ENCODE assay signal across 9 mouse cellular contexts in the genomic region with DNA sequence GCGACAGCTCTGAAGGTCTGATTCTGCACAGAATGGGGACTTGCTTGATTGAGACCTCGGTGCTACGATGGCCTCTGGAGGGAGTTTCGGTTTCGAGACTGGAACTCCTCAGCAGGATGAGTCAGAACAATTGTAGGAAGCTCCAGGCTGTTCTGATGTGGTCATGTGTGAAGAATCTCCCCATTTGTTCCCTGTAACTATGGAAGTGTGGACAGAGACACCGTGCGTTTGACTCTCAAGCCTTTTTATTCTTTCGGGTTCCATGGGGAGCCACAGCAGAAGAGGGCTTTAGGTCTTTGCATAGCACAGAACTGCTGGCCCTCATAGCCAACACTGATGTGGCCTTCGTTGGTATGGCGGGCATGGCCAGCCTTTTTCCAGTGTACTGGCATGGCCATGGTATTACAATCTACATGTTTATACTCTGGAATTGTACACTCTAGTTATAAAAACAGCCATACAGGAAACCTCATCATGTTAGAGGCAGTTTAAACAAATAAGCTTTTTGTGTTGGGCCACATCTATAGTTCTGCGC. TPM values are rescaled to one million over a fixed set of nuclear protein-coding genes. Genes with fewer than 3 reads are reported as not detected.
DNase-seq lines count a peak whose midpoint lies in the region; ATAC-seq lines count a peak whose summit lies in the region.
"Had no signal": no experiment of that assay in that cellular context is flagged by ENCODE, and none has a peak within 500 bp of the region (broad histone marks: within the 10 kb centered on the region; RNA-seq: fewer than 3 reads in every experiment).

No protein-coding gene starts in this region.

- no peaks in the 10 kb centered on the region for H3K9me3 ChIP-seq in embryonic facial prominence, embryonic 14.5 days (ENCODE audit: control insufficient read depth, low read length)
- no peaks in the 10 kb centered on the region for H3K9me3 ChIP-seq in embryonic facial prominence, embryonic 10.5 days
- no peaks in the 10 kb centered on the region for H3K9me3 ChIP-seq in kidney, embryonic 15.5 days (replicated peaks)
- H3K9me3 ChIP-seq: stomach, embryonic 15.5 days had no signal

- peaks cover 23% of the 10 kb centered on the region for H3K36me3 ChIP-seq in embryonic facial prominence, embryonic 14.5 days (ENCODE audit: control insufficient read depth, insufficient read depth, low read length)
- peaks cover 25% of the 10 kb centered on the region for H3K36me3 ChIP-seq in embryonic facial prominence, embryonic 10.5 days (replicated peaks)
- H3K36me3 ChIP-seq in kidney, embryonic 15.5 days: peaks cover 22% of the 10 kb centered on the region
- H3K36me3 ChIP-seq in macrophage (ENCODE audit: inconsistent target): peaks cover 33% of the 10 kb centered on the region

- WGBS in embryonic facial prominence, embryonic 14.5 days: 88% methylated on average over 11 of the region's 11 CpGs
- 84% methylated on average over 11 of the region's 11 CpGs for WGBS in embryonic facial prominence, embryonic 10.5 days
- 81% methylated on average over 11 of the region's 11 CpGs for WGBS in kidney, embryonic 15.5 days
- WGBS in macrophage (ENCODE audit: missing documents): 46% methylated on average over 11 of the region's 11 CpGs

- no peak overlapping the region for H3K4me3 ChIP-seq in embryonic facial prominence, embryonic 14.5 days (ENCODE audit: low read depth, low read length)
- no peak overlapping the region for H3K4me3 ChIP-seq in embryonic facial prominence, embryonic 10.5 days
- H3K4me3 ChIP-seq in kidney, embryonic 15.5 days (replicated peaks): no peak overlapping the region
- H3K4me3 ChIP-seq in macrophage (ENCODE audit: inconsistent target): peak overlapping the region; percentile 23; the same call in 1 of the 2 replicates
- H3K4me3 ChIP-seq: stomach, embryonic 15.5 days had no signal

- no peak for ATAC-seq in embryonic facial prominence, embryonic 14.5 days (ENCODE audit: low read depth)
- ATAC-seq in kidney, embryonic 15.5 days (replicated peaks; ENCODE audit: low FRiP score): no peak

- no peaks in the 10 kb centered on the region for H3K27me3 ChIP-seq in embryonic facial prominence, embryonic 14.5 days (replicated peaks; ENCODE audit: control insufficient read depth, insufficient read depth, low read length)
- H3K27me3 ChIP-seq in embryonic facial prominence, embryonic 10.5 days (replicated peaks; ENCODE audit: low read depth, poor library complexity, severe bottlenecking): no peaks in the 10 kb centered on the region
- no peaks in the 10 kb centered on the region for H3K27me3 ChIP-seq in kidney, embryonic 15.5 days
- H3K27me3 ChIP-seq: stomach, embryonic 15.5 days had no signal

- peak; percentile 26 for DNase-seq in embryonic facial prominence, embryonic 14.5 days (ENCODE audit: low spot score)
- DNase-seq in embryonic facial prominence, embryonic 10.5 days (ENCODE audit: low spot score): no peak
- peak; percentile 72 to 86 for DNase-seq in heart, adult 18-20 months
- no peak for DNase-seq in cerebellum, adult 18-20 months
- no peak for DNase-seq in spleen, postnatal 4 days (ENCODE audit: low spot score in 2 of 2)
- DNase-seq in layer of hippocampus, postnatal 36 days: no peak

- no peaks in the 10 kb centered on the region for H3K4me1 ChIP-seq in embryonic facial prominence, embryonic 14.5 days (ENCODE audit: control insufficient read depth, insufficient read depth, low read length)
- peaks cover 15% of the 10 kb centered on the region for H3K4me1 ChIP-seq in embryonic facial prominence, embryonic 10.5 days
- H3K4me1 ChIP-seq in kidney, embryonic 15.5 days: peaks cover 22% of the 10 kb centered on the region
- H3K4me1 ChIP-seq: stomach, embryonic 15.5 days had no signal

- H3K9ac ChIP-seq in embryonic facial prominence, embryonic 14.5 days (ENCODE audit: low read depth, low read length): no peak overlapping the region
- H3K9ac ChIP-seq in kidney, embryonic 15.5 days: no peak overlapping the region
- H3K9ac ChIP-seq: stomach, embryonic 15.5 days had no signal

- H3K27ac ChIP-seq in embryonic facial prominence, embryonic 14.5 days (replicated peaks; ENCODE audit: low read depth, low read length): no peak overlapping the region
- H3K27ac ChIP-seq in embryonic facial prominence, embryonic 10.5 days (replicated peaks): no peak overlapping the region
- 0 out of 2 replicates have a peak overlapping the region, but pooled peaks have one; percentile 22 for H3K27ac ChIP-seq in kidney, embryonic 15.5 days
- peak overlapping the region; percentile 75 for H3K27ac ChIP-seq in macrophage
- H3K27ac ChIP-seq: stomach, embryonic 15.5 days had no signal

- H3K4me2 ChIP-seq in embryonic facial prominence, embryonic 14.5 days (ENCODE audit: low read depth, low read length): no peak overlapping the region
- H3K4me2 ChIP-seq in kidney, embryonic 15.5 days: no peak overlapping the region
- H3K4me2 ChIP-seq: stomach, embryonic 15.5 days had no signal

- peaks cover 70% of the 10 kb centered on the region for H3K79me2 ChIP-seq in macrophage (ENCODE audit: inconsistent target)

RNA-seq across cellular contexts. Expression of a gene that starts 21.9 kb away (rescaled TPM):
- polyA plus RNA-seq in embryonic facial prominence, embryonic 14.5 days (2014; fragmentation: Nextera tagmentation; extraction: Ambion mirVana): 10.5 and 12.8 TPM in 2 replicates
- polyA plus RNA-seq in embryonic facial prominence, embryonic 10.5 days (2016; fragmentation: Nextera tagmentation; extraction: Ambion mirVana): 5.8 and 6.4 TPM in 2 replicates
- 10 to 100 TPM; 15.9 to 18.4 TPM for total RNA-seq in heart, adult 18-20 months (2021)
- 8.6 and 11.0 TPM in 2 replicates for polyA plus RNA-seq in kidney, embryonic 15.5 days (2015; fragmentation: Nextera tagmentation; extraction: Ambion mirVana)
- 100 to 1,000 TPM in 21 of 26 experiments, 10 to 100 TPM in 5; 92.2 to 332 (median 110) TPM for total RNA-seq in macrophage (2018; cell fraction: chromatin; rRNA removed)
- total RNA-seq in macrophage (2018; cell fraction: cytosol; rRNA removed): 100 to 1,000 TPM in 10 of 26 experiments, 10 to 100 TPM in 16; 53.5 to 149 (median 90.6) TPM
- total RNA-seq in macrophage (2018; cell fraction: nucleus; rRNA removed): 100 to 1,000 TPM; 140 to 291 (median 172) TPM
- polyA plus RNA-seq in macrophage (2018): 65.6 to 83.0 TPM (median 71.7 TPM) in 3 replicates
- 10 to 100 TPM; 14.9 to 16.4 TPM for total RNA-seq in layer of hippocampus, postnatal 36 days (2021)

Comparison
In these comparisons a context has a peak if more than half of its experiments do, and no peak if none do; other contexts are left out.
1. DNase-seq: peak in embryonic facial prominence, embryonic 14.5 days (single experiment) and heart, adult 18-20 months (2 of 2); none in embryonic facial prominence, embryonic 10.5 days (single experiment), cerebellum, adult 18-20 months (0 of 2), spleen, postnatal 4 days (0 of 2) and layer of hippocampus, postnatal 36 days (0 of 2).
2. H3K27ac ChIP-seq: peak in kidney, embryonic 15.5 days (single experiment) and macrophage (single experiment); none in embryonic facial prominence, embryonic 14.5 days (single experiment) and embryonic facial prominence, embryonic 10.5 days (single experiment).